Mouse (Mus musculus): ENCODE results near the gene Ccdc8.

Ccdc8 gene

DNA sequence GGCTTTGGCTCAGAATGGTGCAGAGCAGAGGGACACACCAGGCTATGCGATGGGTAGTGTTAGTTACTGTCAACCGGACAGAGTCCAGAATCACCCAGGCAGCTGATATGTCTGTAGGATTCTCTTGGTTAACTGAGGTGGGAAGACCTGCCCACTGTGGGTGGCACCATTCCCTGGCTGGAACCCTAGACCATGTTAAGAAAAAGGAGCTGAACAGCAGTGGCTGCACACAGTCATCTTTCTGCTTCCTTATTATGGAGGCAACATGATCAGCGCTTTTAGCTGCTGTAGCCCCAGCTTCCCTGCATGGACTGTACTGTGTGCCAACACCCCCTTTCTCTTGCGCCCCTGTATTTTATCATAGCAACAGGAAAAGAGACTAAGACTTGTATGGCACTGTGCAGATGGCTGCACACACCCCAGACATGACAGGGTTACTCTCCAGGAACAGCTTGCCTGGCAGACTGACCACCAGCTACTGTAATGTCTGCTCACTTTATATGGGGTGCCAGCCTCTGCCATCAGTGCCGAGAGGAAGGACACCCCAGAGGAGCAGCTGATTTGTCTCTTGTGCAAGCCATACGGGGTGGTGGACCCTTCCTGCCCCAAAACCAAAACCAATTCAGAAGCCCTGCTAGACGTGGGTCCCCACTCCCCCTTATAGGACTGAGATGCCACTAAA is 19.5 kb downstream of the Ccdc8 start:
- DNase-seq (ENCODE audit: low spot score): no peak

DNA sequence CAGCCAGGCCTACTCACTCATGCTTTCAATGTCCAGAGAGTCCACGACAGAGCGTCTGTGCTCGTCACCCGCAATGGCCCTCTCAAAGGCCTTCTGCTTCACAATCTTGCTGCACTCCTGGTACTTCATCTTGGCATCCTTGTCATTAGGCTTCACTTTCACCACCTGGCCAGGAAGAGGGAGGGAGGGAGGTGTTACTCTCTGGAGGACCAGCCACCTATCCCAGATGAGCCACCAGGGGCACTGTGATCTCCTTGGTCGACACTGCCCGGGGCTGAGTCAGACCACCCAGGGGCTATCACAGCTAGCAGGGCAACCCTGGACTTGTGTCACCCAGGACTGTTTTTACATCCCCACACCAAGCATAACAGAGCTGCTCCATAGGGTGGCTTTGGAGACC is 22.9 kb downstream of the Ccdc8 start:
- DNase-seq (ENCODE audit: low spot score): no peak

DNA sequence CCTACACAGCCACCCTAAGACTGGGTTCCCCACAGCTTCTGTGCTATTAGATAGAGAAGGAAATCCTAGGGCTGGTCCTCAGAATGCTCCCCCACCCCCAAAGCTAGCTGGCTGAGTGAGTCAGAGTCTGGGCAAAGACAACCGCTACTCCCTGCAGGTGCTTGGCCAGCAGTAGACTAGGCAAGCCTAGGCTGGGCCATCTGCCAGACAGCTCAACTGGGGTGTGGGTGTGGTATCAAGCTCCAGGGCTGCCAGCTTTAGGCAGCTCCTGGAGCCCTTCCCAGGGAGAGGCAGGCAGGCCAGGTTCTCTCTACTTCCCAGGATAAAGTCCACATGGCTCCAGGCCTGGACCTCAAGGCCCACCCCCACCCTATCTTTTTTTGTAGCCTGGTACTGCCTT is 24.5 kb downstream of the Ccdc8 start:
- DNase-seq (ENCODE audit: low spot score): no peak

DNA sequence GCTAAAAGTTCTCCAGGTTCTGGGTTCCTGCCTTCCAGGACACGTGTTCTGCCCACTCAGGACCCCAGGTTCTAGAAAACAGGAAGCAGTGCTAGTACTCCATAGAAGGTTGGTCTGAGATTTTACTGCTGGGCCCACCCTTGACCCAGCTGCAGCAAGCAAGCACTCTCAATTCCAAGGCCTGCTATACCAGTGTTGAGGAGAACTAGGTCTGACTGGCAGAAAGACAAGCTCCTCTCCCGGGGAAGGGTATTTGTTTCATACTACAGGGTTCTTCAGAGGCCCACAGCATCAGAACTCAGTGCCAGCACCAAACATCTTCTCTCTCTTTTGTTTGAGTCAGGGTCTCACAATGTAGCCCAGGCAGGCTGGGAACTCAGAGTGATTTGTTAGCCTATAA is 25.4 kb downstream of the Ccdc8 start:
- DNase-seq (ENCODE audit: low spot score): no peak

DNA sequence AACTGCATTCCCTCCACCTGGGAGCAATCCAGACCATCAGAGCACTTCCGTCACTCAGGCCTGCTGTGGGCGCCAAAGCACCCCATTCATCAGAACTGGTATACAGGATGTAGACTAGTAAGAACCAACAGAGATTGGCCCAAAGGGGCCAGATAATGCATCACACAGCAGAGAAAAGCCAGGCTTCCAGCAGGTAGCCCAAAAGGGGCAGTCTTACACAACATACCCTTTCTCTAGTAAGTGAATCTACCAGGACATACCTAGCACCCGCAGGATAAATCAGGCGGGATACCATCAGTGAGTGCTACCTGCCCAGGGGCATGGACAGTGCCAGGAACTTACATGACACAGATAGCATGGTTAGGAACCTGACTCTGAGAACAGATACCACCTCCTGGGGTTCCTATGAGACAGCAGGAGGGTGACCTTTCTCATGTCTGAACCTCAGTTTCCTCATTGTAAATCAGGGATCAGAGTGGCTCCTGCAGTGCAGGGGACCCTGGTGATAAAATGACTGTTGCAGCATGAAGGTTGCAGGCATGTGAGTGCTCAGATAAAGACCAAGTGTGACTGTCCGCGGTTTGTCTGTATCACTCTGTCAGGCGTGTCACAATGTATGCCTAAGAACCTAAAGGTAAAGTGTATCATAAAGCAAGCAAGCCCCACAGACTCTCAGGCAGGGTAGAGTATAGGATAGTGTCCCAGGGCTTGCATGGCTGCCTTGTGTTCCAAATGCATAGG is 27.1 kb downstream of the Ccdc8 start:
- no peak for DNase-seq (ENCODE audit: low spot score)

DNA sequence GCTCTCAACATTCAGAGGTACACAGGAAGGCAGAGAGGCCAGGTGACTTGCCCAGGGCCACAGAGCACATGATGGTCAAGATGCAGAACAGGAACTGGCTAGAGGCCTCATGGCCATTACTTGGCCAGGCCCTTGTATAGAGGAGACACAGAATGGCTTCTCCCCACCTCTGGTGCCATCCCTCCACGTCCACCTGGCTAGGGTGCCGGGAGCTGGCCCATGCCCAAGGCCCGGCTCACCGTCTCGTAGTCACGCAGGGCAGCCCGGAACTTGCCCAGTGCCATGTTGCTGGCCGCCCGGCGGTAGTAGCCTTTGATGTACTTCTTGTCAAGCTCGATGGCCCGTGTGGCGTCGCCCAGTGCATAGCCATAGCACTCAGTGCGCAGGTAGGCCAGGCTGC is 29.7 kb downstream of the Ccdc8 start:
- no peak for DNase-seq (ENCODE audit: low spot score)

DNA sequence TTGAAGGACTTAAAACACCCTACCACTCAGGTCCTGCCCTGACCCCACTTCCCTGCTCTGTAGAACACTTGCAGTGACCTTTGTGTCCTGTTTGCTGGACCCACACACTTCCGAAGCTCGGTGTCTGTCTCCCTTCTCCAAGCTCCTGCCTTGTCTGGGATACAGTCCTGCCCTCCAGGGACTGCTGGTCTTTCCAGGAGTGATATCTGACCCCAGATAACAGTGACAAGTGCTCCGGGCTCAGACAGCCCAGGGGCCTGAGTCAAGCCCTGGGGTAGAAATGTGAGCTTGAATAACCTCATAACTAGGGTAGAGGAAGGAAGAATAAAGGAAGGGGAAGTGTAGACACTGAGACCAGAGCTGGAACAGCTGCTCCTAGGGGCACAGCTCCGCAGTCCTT is 31.2 kb downstream of the Ccdc8 start:
- no peak for DNase-seq (ENCODE audit: low spot score)

DNA sequence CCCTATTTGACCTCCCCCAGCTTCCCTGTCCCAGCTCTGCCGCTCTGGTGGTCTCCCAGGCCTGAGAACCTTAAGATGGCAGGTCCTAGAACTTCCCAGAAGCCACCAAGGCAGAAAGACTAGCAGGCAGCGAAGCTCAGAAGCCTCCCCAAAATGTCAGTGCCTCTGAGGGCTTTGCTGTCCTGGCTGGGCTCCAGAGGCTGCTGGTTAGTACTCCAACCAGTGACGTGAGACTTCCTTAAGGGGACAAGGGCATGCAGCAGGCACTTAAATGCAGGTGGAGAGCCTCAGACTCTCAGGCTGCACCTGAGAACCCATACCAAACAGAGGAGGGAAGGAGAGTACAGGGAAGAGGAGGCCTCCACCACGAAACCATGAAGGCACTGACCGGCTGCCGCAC is 31.6 kb downstream of the Ccdc8 start:
- DNase-seq (ENCODE audit: low spot score): no peak

DNA sequence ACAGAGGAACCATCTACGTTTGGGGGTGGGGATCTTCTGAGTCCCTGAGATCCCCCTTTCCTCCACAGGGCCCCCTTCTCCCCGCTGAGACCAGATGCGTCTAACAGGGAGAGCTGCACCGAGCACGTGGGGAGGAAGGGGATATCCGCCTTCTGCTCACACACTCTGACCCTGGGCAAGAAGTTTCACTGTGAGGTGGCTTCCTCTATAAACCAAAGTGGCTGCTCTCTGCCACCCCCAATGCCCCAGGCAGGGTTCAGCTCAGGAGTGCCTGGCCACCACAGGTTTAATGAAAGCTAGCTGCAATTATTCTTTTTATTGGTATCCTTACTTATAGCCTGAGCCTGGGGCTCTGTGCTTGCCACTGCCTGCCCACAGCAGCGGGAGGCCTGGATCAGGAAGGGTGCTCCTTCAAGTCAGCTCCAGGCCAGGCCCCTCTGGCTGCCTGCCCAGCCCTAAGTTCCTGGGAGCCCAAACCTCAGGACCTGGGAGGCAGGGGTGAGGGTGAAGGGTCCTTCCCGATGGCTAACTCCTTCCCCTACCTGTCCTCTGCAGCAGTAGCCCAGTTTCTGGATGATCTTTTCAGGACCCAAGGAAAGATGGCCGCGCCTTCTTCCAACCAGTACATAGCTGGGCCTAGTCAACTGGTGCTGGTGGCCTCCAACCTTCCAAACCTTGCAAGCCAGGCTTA is 32.5 kb downstream of the Ccdc8 start:
- DNase-seq (ENCODE audit: low spot score): peak; percentile 36

DNA sequence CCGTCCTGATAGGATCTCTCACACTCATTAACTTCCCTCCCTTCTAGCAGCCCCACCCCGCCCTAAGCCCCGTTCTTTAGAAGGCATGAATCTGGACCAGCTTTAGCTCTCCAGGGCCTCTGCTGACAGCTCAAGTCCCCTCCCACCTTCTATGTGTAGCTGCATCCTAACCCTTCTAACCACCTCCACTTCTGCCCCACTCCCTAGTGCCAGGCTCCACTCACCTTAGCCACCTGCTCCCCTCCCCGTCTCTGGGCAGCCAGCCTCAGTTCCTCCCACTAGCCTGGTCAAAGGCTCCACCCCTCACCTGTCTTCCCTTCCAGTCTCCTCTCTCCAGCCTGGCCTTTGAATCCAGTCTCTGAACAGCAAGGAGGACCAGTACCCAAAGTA is 33.0 kb downstream of the Ccdc8 start:
- no peak for DNase-seq (ENCODE audit: low spot score)

DNA sequence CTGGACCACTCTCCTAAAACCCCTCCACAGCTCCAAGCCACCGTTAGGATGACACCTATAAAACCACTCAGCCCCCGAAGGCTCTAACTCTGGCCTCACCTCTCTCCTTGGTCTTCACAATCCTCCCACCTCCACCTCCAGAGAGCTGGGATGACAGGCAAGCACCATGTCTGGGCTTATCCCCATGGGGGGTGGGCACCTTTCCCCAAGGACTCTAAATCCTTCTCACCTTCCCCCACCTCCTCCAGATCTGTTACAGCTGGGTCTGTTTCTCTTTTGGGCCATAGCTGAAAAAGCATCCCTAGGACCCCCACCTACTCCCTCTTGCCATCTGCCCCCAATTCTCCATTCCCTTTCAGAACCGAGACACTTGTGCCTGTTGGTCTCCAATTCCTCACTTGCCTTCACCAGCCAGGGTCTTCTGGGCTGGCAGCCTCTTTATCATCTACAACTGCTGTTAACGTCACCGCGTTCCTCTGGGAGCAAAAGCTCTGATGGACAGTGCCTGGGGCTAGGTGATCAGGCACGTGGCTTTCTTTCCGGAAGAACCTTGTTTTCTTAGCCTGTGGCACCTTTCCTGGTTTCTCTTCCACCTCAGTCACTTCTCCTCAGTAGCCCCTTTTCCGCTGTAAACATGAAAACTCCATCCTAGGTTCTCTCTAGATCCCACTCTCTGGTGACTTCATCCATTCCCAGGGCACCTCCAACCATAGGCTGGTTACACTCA is 33.6 kb downstream of the Ccdc8 start:
- DNase-seq (ENCODE audit: low spot score): no peak

DNA sequence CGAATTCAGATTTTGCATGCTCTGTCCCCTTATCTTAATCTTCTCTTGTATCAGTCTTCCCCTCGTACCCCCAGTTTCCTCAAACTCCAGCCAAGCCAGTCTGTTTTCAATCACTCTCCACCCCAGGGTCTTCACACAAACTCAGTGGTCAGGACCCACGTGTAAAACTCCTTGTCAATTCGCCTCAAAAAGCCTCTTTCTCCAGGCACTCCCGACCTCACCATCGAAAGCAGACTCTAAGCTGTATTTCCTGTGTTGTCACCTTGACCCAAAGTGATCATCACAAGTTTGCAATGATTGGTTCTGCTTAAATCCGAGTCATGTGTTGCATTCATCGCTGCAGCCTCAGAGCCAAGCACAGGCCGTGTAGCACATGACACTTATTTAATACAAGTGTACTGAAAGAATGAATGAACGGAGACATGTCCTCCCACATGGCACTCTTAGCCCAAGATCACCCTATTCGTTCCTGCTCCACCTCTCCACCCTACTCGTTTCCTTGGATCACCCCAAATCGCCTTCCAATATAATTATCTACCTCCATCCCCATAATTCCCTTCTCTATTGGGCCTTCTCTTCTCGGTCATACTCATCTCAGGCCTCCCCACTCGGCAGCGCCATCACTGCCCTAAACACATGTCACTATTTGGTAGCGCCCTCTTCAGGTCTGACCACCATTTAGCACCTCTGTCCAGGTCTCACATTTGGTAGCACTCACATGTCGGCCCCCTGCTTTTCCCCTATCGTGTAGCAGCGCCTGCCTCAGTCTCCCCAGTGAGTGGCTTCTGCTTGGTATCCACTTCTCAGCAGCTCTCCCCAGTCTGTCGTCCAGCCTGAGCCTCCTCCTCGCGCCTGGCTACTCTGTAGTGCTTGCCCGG is 34.4 kb downstream of the Ccdc8 start:
- peak; percentile 35 for DNase-seq (ENCODE audit: low spot score)

DNA sequence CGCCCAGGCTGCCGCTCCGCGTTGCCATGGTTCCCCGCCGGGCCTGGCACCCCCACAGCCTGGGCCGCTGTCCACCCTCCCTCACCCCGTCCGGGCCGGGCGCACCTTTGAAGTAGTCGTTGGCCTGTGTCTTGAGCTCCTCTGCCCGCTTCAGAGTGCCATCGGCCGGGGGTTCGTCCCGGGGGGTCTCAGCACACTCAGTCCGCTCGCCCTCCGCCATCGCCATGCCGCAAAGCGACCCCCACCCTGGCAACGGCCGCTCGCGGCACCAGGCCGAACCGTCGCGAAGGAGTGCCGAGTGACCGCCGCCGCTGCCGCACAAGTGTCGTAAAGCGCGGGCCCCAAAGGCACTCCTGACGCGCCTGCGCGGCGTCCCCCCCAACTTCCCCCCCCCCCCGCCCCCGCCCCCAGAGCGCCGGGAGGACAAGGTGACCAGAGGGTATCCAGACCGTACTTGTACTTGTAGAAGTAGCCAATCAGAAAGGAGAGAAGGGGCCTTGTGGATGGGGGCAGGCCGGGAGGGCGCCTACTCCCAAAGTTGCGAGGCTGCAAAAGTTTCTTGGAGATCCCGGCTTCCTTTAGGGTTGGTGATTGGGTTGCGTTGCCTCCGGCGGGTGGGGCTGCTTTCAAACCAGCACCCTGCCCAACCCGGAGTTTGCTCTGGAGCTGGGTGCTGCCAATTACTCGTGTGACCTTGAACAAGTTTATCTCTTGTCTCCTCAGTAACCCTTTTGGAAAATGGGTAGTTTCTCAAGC is 35.3 kb downstream of the Ccdc8 start, which contains the start of gene Ppp5c:
Ppp5c (minus strand) TSS at position 337 of the 756 bp plus-strand sequence.
- peak; percentile 63 for DNase-seq (ENCODE audit: low spot score)

DNA sequence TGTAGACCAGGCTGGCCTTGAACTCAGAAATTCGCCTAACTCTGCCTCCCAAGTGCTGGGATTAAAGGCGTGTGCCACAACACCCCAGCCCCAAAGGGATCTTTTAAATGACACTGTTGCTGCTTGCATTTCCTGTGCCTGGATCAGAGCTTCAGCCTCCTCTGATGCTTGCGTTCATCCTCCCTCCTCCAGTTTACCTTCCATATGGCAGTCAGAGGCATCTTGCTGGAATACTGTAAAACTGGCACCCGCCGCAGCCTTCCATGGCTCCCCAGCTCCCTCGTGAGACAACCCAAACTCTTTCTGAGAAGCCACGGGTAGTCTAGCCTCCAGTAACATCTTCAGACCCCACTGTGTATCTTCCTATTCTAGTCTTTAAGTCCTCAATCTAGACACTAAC is 36.4 kb downstream of the Ccdc8 start:
- DNase-seq (ENCODE audit: low spot score): no peak

DNA sequence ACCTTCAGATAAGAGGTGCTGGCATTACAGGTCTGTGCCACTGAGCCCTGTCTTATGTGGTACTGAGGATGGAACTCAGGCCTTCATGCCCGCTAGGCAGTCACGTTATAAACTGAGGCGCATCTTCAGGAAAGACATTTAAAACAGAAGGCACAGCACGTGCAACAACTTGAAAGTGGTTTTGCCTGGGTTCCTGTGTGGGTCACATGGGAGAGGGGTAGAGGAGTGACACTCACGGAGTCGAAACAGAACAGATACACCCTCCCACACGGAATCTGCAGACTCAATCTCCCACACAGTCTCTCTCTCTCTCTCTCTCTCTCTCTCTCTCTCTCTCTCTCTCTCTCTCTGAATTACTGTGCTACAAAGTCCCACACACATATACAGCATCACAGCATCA is 37.7 kb downstream of the Ccdc8 start:
- peak; percentile 13 for DNase-seq (ENCODE audit: low spot score)

DNA sequence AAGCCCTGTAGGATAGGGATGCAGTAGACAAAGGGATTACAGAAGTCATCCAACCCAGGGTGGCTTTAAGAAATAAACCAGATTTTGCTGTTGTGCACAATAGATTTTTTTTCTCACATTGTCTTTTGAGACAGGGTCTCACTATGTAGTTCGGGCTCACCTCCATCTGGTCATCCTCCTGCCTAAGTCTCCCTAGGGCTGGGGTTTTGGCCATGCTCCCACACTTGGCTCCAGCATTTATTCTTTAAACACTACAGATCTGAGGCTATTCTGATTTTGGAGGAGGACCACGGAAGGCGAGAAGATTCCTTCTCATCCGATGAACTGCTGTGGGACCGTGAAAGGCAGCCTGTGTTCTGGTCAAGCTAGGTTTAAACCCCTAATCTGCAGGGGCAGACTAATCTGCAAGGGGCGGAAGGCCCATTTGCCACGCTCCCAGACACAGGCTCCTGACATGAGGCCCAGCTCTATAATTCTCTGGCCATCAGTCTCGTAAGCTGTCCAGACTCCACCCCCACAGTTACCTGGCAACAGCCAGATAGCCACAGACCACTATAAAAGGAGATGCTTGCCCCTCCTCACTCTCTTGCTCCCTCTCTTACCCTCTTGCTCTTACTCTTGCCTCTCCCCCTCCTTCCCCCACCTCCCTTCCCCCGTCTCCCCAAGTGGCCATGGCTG is 45.6 kb downstream of the Ccdc8 start:
- DNase-seq (ENCODE audit: low spot score): no peak

DNA sequence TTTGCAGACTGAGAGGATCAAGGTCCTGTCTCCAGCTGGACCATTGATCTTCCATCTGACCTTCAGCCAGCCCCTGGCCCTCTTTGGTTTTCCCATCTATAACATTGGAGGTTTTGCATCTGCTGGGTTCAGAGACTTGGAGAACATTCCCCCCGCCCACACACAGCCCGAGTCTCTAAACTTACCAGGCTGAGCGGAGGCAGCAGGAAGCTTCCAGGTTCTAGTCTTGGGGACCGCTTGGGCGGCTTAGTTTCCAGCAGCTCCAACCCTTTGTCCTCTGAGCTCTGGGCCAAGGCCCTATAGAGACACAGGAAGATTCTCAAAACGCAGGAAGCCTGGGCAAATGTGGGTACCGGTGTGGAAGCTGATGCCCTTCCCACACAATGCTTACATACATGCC is 46.9 kb downstream of the Ccdc8 start:
- DNase-seq (ENCODE audit: low spot score): no peak

DNA sequence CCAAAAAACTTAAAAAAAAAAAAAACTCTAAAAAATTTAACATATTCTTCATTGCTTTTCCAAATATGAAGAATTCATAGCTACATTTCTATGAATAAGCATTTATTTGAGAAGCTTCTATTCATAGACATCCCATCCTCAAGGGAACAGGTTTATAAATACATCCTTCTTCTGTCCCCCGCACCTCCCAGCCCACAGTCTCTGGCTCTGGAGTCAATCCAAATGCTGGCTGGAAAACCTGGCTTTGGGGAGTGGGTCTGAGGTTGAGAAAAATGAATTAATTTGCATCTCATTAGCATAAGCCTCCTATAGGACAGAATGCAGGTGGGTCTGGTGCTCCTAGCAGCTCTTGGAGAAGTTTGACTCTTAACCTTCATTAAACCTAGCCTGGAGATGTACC is 53.2 kb downstream of the Ccdc8 start:
- no peak for DNase-seq (ENCODE audit: low spot score)
